Mouse (Mus musculus): ENCODE measurements at regions not wholly inside any gene's neighbourhood (a gene's known extent, or its start where the extent isn't known, plus 50 kb on each side); places are given as distances from the start of the nearest gene placed in this dataset.

GRCm38 (mm10) chr7:66593619-66594018 lies 95.8 kb downstream of the Asb7 start:
- DNase-seq, result no peak

GRCm38 (mm10) chr7:66591594-66592290 lies 97.7 kb downstream of the Asb7 start:
- no peak for DNase-seq

GRCm38 (mm10) chr7:66586511-66586910 lies 102.9 kb downstream of the Asb7 start:
- no peak for DNase-seq

- DNase-seq, result no peak
Measured at GRCm38 (mm10) chr7:66580687-66581151, 108.7 kb downstream of the Asb7 start.

GRCm38 (mm10) chr7:66576261-66576660 lies 113.1 kb downstream of the Asb7 start:
- DNase-seq, result no peak

- no peak for DNase-seq
Measured at GRCm38 (mm10) chr7:66571451-66571850, 117.9 kb downstream of the Asb7 start.

- no peak for DNase-seq
Measured at GRCm38 (mm10) chr7:66547694-66548093, 120.4 kb upstream of the Aldh1a3 start.

GRCm38 (mm10) chr7:66545184-66545583 lies 117.9 kb upstream of the Aldh1a3 start:
- no peak for DNase-seq

GRCm38 (mm10) chr7:66544352-66545053 lies 117.2 kb upstream of the Aldh1a3 start:
- peak; percentile 15 for DNase-seq

- no peak for DNase-seq
Measured at GRCm38 (mm10) chr7:66532596-66532995, 105.3 kb upstream of the Aldh1a3 start.

- DNase-seq, result no peak
Measured at GRCm38 (mm10) chr7:66532048-66532447, 104.7 kb upstream of the Aldh1a3 start.

GRCm38 (mm10) chr7:66531111-66531510 lies 103.8 kb upstream of the Aldh1a3 start:
- no peak for DNase-seq

- DNase-seq, result no peak
Measured at GRCm38 (mm10) chr7:66528881-66529280, 101.6 kb upstream of the Aldh1a3 start.

- peak; percentile 16 for DNase-seq
Measured at GRCm38 (mm10) chr7:66523959-66524358, 96.6 kb upstream of the Aldh1a3 start.

GRCm38 (mm10) chr7:66521522-66521921 lies 94.2 kb upstream of the Aldh1a3 start:
- no peak for DNase-seq

GRCm38 (mm10) chr7:66516143-66516542 lies 88.8 kb upstream of the Aldh1a3 start:
- DNase-seq, result no peak

- DNase-seq, result no peak
Measured at GRCm38 (mm10) chr7:66513411-66513810, 86.1 kb upstream of the Aldh1a3 start.

- DNase-seq, result no peak
Measured at GRCm38 (mm10) chr7:66505734-66506133, 78.4 kb upstream of the Aldh1a3 start.

GRCm38 (mm10) chr7:66504519-66504918 lies 77.2 kb upstream of the Aldh1a3 start:
- no peak for DNase-seq

GRCm38 (mm10) chr7:66501425-66501824 lies 74.1 kb upstream of the Aldh1a3 start:
- no peak for DNase-seq

- no peak for DNase-seq
Measured at GRCm38 (mm10) chr7:66497480-66497879, 70.2 kb upstream of the Aldh1a3 start.

- DNase-seq, result peak; percentile 32
Measured at GRCm38 (mm10) chr7:66493216-66493885, 66.0 kb upstream of the Aldh1a3 start.

GRCm38 (mm10) chr7:66492748-66493147 lies 65.4 kb upstream of the Aldh1a3 start:
- peak; percentile 67 for DNase-seq

GRCm38 (mm10) chr7:66491501-66491900 lies 64.2 kb upstream of the Aldh1a3 start:
- no peak for DNase-seq

All from retina, postnatal 1 day (tissue).